Mouse (Mus musculus): ENCODE measurements around the gene Rragd.

DNA sequence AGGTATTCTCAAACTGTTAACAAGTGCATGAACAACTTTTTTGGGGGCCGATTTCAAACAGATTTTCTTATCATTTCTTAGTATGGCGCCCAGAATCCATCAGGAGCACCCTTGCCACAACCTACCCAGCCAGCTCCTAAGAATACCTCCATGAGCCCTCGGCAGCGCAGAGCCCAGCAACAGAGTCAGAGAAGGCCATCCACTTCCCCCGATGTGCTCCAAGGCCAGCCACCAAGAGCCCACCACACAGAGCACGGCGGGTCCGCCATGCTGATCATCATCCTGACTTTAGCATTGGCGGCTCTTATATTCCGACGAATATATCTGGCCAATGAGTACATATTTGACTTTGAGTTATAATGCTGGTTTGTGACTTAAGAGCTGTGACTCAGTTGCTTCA, 66.8 kb downstream of the Rragd start:
- TF ChIP-seq CTCF (IDR thresholded peaks at IDR 0.05; ENCODE audit: control insufficient read depth, insufficient read depth, insufficient read length) = no peak
- no peak for TF ChIP-seq MYOG (IDR thresholded peaks at IDR 0.05; ENCODE audit: control insufficient read depth, extremely low read depth, insufficient read length)
- TF ChIP-seq MAX (IDR thresholded peaks at IDR 0.05) = no peak
- no peak for TF ChIP-seq MYOD1 (IDR thresholded peaks at IDR 0.05; ENCODE audit: control insufficient read depth, insufficient read length, low read depth)

All from C2C12 (cell line).